8 mouse cellular contexts compared by ENCODE assay signal in genomic region chr9:123530566-123531130, GRCm38 (mm10). TPM values are rescaled to one million over a fixed set of nuclear protein-coding genes. Genes with fewer than 3 reads are reported as not detected.
DNase-seq lines count a peak whose midpoint lies in the region; ATAC-seq and TF ChIP-seq lines count a peak whose summit lies in the region.

No protein-coding gene starts in this region.

- no peak for TF ChIP-seq POLR2A in bone marrow, adult 2 months (IDR thresholded peaks at IDR 0.05; ENCODE audit: borderline replicate concordance, control insufficient read depth, low read depth, low read length)

- H3K36me3 ChIP-seq in kidney, embryonic 16.5 days (ENCODE audit: insufficient read depth, low read length) = 0 out of 2 replicates have a peak, but pooled peaks cover 3% of the 10 kb centered on the region
- H3K36me3 ChIP-seq in hindbrain, embryonic 14.5 days (replicated peaks; ENCODE audit: control insufficient read depth, insufficient read depth) = no peaks in the 10 kb centered on the region
- no peaks in the 10 kb centered on the region for H3K36me3 ChIP-seq in midbrain, embryonic 15.5 days (replicated peaks)

- no peak for TF ChIP-seq CTCF in bone marrow, adult 2 months (IDR thresholded peaks at IDR 0.05; ENCODE audit: control insufficient read depth, insufficient read depth, low read length)

- H3K9me3 ChIP-seq in kidney, embryonic 16.5 days (ENCODE audit: low read length) = no peaks in the 10 kb centered on the region
- H3K9me3 ChIP-seq in hindbrain, embryonic 14.5 days (ENCODE audit: control insufficient read depth, low read length) = no peaks in the 10 kb centered on the region
- H3K9me3 ChIP-seq in midbrain, embryonic 15.5 days = no peaks in the 10 kb centered on the region

- H3K4me2 ChIP-seq in kidney, embryonic 16.5 days (replicated peaks; ENCODE audit: low read depth, low read length) = peak overlapping the region; percentile 57
- H3K4me2 ChIP-seq in hindbrain, embryonic 14.5 days (replicated peaks) = peak overlapping the region; percentile 63
- H3K4me2 ChIP-seq in midbrain, embryonic 15.5 days = peak overlapping the region; percentile 56

- peak overlapping the region; percentile 98 for H3K9ac ChIP-seq in kidney, embryonic 16.5 days (replicated peaks; ENCODE audit: low read length)
- H3K9ac ChIP-seq in hindbrain, embryonic 14.5 days = peak overlapping the region; percentile 98
- peak overlapping the region; percentile 83 for H3K9ac ChIP-seq in midbrain, embryonic 15.5 days

- peak overlapping the region; percentile 93; the same call in 1 of the 2 replicates for H3K27ac ChIP-seq in kidney, embryonic 16.5 days (ENCODE audit: low read length)
- no peak overlapping the region for H3K27ac ChIP-seq in bone marrow, adult 2 months (ENCODE audit: control insufficient read depth, insufficient read depth, low read depth, low read length, poor library complexity)
- peak overlapping the region; percentile 91; the same call in 1 of the 2 replicates for H3K27ac ChIP-seq in hindbrain, embryonic 14.5 days
- H3K27ac ChIP-seq in midbrain, embryonic 15.5 days = peak overlapping the region; percentile 91

- peak overlapping the region; percentile 99 for H3K4me3 ChIP-seq in kidney, embryonic 16.5 days (ENCODE audit: low read length)
- peak overlapping the region; percentile 83 for H3K4me3 ChIP-seq in bone marrow, adult 2 months (replicated peaks; ENCODE audit: control insufficient read depth, low read depth, low read length)
- H3K4me3 ChIP-seq in hindbrain, embryonic 14.5 days (replicated peaks; ENCODE audit: low read length) = peak overlapping the region; percentile 87
- H3K4me3 ChIP-seq in midbrain, embryonic 15.5 days = peak overlapping the region; percentile 71

- H3K27me3 ChIP-seq in kidney, embryonic 16.5 days (ENCODE audit: insufficient read depth, low read length) = no peaks in the 10 kb centered on the region
- no peaks in the 10 kb centered on the region for H3K27me3 ChIP-seq in hindbrain, embryonic 14.5 days (ENCODE audit: control insufficient read depth, insufficient read depth, low read length)
- no peaks in the 10 kb centered on the region for H3K27me3 ChIP-seq in midbrain, embryonic 15.5 days (replicated peaks)

- peaks cover 26% of the 10 kb centered on the region for H3K4me1 ChIP-seq in kidney, embryonic 16.5 days (ENCODE audit: insufficient read depth, low read length)
- peaks cover 4% of the 10 kb centered on the region; the same call in 1 of the 2 replicates for H3K4me1 ChIP-seq in bone marrow, adult 2 months (ENCODE audit: control insufficient read depth, insufficient read depth, low read length)
- peaks cover 29% of the 10 kb centered on the region for H3K4me1 ChIP-seq in hindbrain, embryonic 14.5 days (replicated peaks; ENCODE audit: control insufficient read depth, insufficient read depth, low read length)
- H3K4me1 ChIP-seq in midbrain, embryonic 15.5 days = peaks cover 29% of the 10 kb centered on the region

- no peak for DNase-seq in kidney, postnatal 25 days
- DNase-seq in hindbrain, embryonic 14.5 days (ENCODE audit: low spot score) = no peak
- DNase-seq in spleen, postnatal 36 days (ENCODE audit: low spot score in 2 of 2) = no peak
- no peak for DNase-seq in cerebellum, adult 9-11 months
- DNase-seq in cerebellum, adult 11 months = no peak

- no peak for ATAC-seq in kidney, embryonic 16.5 days (ENCODE audit: low FRiP score, low TSS enrichment)
- no peak for ATAC-seq in hindbrain, embryonic 14.5 days (ENCODE audit: low FRiP score)
- no peak for ATAC-seq in midbrain, embryonic 15.5 days (replicated peaks)

- WGBS in kidney, embryonic 16.5 days = 17% methylated on average over 11 of the region's 11 CpGs
- WGBS in bone marrow, adult 2 months = 29% methylated on average over 11 of the region's 11 CpGs
- WGBS in hindbrain, embryonic 14.5 days = 46% methylated on average over 11 of the region's 11 CpGs
- WGBS in midbrain, embryonic 15.5 days = 45% methylated on average over 11 of the region's 11 CpGs

RNA-seq across cellular contexts. Expression of gene Sacm1l, which starts 1.1 kb away (rescaled TPM):
- 63.8 and 68.7 TPM in 2 replicates for polyA plus RNA-seq in kidney, embryonic 16.5 days (2015; fragmentation: Nextera tagmentation; extraction: Ambion mirVana)
- polyA plus RNA-seq in bone marrow, adult 2 months (2011; ENCODE audit: insufficient read depth, insufficient read length, low replicate concordance, missing spikeins) = 5.8 and 9.0 TPM in 2 replicates
- polyA plus RNA-seq in hindbrain, embryonic 14.5 days (2014; fragmentation: Nextera tagmentation; extraction: Ambion mirVana) = 56.7 and 71.8 TPM in 2 replicates
- 49.0 and 50.9 TPM in 2 replicates for polyA plus RNA-seq in midbrain, embryonic 15.5 days (2015; fragmentation: Nextera tagmentation; extraction: Ambion mirVana)

RNA-seq across cellular contexts. Expression of gene Limd1, which starts 52.1 kb away (rescaled TPM):
- polyA plus RNA-seq in kidney, embryonic 16.5 days (2015; fragmentation: Nextera tagmentation; extraction: Ambion mirVana) = 55.7 and 58.1 TPM in 2 replicates
- polyA plus RNA-seq in bone marrow, adult 2 months (2011; ENCODE audit: insufficient read depth, insufficient read length, low replicate concordance, missing spikeins) = 16.0 and 19.0 TPM in 2 replicates
- 14.1 and 15.5 TPM in 2 replicates for polyA plus RNA-seq in hindbrain, embryonic 14.5 days (2014; fragmentation: Nextera tagmentation; extraction: Ambion mirVana)
- 11.4 and 13.9 TPM in 2 replicates for polyA plus RNA-seq in midbrain, embryonic 15.5 days (2015; fragmentation: Nextera tagmentation; extraction: Ambion mirVana)
